Mouse (Mus musculus): Measurements from ENCODE around the gene Pnpla8. TPM values are rescaled to one million over a fixed set of nuclear protein-coding genes. Genes with fewer than 3 reads are reported as not detected.

Pnpla8 gene
- total and polyA plus RNA-seq, 2 experiments from 2014 or later, result 62.7 to 107 TPM

GRCm38 (mm10) chr12:44209824-44210752, 11.1 kb upstream of the Pnpla8 start, which contains the start of gene Dnajb9:
Dnajb9 (minus strand) TSS chr12:44210326.
- TF ChIP-seq CTCF (IDR thresholded peaks at IDR 0.05; ENCODE audit: low read depth), result peak; percentile 80
- H3K27ac ChIP-seq, result peak within 1 kb of the TSS; percentile 92
- no peaks in the 10 kb centered on the region; the same call in 1 of the 2 replicates for H3K36me3 ChIP-seq (ENCODE audit: insufficient read depth, low read length)
- no peaks in the 10 kb centered on the region for H3K4me1 ChIP-seq (ENCODE audit: insufficient read depth, low read length)
- H3K4me2 ChIP-seq (ENCODE audit: low read depth, low read length), result peak within 1 kb of the TSS; percentile 75
- ATAC-seq (peak; percentile 99), DNase-seq (ENCODE audit: low spot score) (peak; percentile 100)
- no peaks in the 10 kb centered on the region for H3K27me3 ChIP-seq (ENCODE audit: insufficient read depth, low read length)
- H3K9ac ChIP-seq (replicated peaks; ENCODE audit: low read length), result peak within 1 kb of the TSS; percentile 93
- peak within 1 kb of the TSS; percentile 98 for H3K4me3 ChIP-seq (ENCODE audit: low read length)
- H3K9me3 ChIP-seq (ENCODE audit: low read length), result no peaks in the 10 kb centered on the region
- WGBS, result under 1% methylated on average over 77 of the region's 77 CpGs

DNA sequence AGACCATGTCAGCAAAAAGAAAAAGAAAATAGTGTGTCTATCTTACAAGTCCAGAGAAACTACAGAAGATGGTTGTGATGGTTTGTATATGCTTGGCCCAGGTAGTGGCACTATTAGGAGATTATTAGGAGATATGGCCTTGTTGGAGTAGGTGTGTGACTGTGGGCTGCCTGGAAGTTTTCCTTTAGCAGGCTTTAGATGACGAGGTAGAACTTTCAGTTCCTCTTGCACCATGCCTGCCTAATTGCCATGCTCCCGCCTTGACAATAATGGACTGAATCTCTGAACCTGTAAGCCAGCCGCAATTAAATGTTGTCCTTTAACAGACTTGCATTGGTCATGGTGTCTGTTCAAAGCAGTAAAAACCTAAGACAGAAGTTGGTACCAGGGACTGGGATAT, 9.6 kb upstream of the Pnpla8 start:
- H3K9me3 ChIP-seq (ENCODE audit: low read length), result no peaks in the 10 kb centered on the region

GRCm38 (mm10) chr12:44221651-44222356, 634 bp downstream of the Pnpla8 start:
- no peak for TF ChIP-seq CTCF (IDR thresholded peaks at IDR 0.05; ENCODE audit: low read depth)
- no peaks in the 10 kb centered on the region for H3K4me1 ChIP-seq (ENCODE audit: insufficient read depth, low read length)
- H3K36me3 ChIP-seq (ENCODE audit: insufficient read depth, low read length), result no peaks in the 10 kb centered on the region
- H3K27ac ChIP-seq, result peak overlapping the region; percentile 32; the same call in 1 of the 2 replicates
- ATAC-seq, result peak; percentile 58; the same call in 1 of the 2 replicates
- WGBS, result 2% methylated on average over 81 of the region's 89 CpGs
- H3K27me3 ChIP-seq (ENCODE audit: insufficient read depth, low read length), result no peaks in the 10 kb centered on the region
- peak overlapping the region; percentile 76 for H3K4me2 ChIP-seq (ENCODE audit: low read depth, low read length)
- H3K9me3 ChIP-seq (ENCODE audit: low read length), result no peaks in the 10 kb centered on the region
- H3K9ac ChIP-seq (replicated peaks; ENCODE audit: low read length), result peak overlapping the region; percentile 77
- DNase-seq (ENCODE audit: low spot score), result peak; percentile 13
- H3K4me3 ChIP-seq (ENCODE audit: low read length), result peak overlapping the region; percentile 64

More for the DNA sequence above, 9.6 kb upstream of the Pnpla8 start:
- no peak for DNase-seq (ENCODE audit: low spot score)
- WGBS, result 94% methylated on average over 3 of the region's 3 CpGs
- no peaks in the 10 kb centered on the region for H3K4me1 ChIP-seq (ENCODE audit: insufficient read depth, low read length)
- no peaks in the 10 kb centered on the region for H3K36me3 ChIP-seq (ENCODE audit: insufficient read depth, low read length)
- no peak overlapping the region for H3K4me2 ChIP-seq (ENCODE audit: low read depth, low read length)
- no peak for ATAC-seq
- H3K4me3 ChIP-seq (ENCODE audit: low read length), result no peak overlapping the region
- TF ChIP-seq CTCF (IDR thresholded peaks at IDR 0.05; ENCODE audit: low read depth), result no peak
- H3K27ac ChIP-seq, result no peak overlapping the region
- H3K27me3 ChIP-seq (ENCODE audit: insufficient read depth, low read length), result no peaks in the 10 kb centered on the region
- no peak overlapping the region for H3K9ac ChIP-seq (replicated peaks; ENCODE audit: low read length)

DNA sequence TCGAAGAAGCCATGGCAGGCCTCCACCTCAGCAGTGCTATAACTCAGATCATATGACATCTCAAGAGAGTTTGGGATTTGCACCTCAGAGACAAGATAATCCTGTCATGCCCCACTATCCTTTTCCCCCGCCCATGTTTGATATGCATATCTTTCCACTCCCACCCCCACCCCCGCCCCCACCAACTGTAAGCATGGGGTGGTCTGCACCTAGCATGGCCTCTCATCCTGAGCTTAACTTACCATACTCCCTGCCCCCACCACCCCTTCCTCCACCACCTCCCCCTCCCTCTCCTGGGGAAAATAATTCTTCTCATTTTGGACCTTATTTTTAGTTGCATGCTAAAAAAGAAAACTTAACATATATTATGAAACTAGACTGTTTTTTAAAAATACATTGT, 1.9 kb downstream of the Pnpla8 start:
- H3K9me3 ChIP-seq (ENCODE audit: low read length), result no peaks in the 10 kb centered on the region
- H3K27me3 ChIP-seq (ENCODE audit: insufficient read depth, low read length), result no peaks in the 10 kb centered on the region
- no peak overlapping the region for H3K4me3 ChIP-seq (ENCODE audit: low read length)
- H3K9ac ChIP-seq (replicated peaks; ENCODE audit: low read length), result no peak overlapping the region
- no peak overlapping the region for H3K4me2 ChIP-seq (ENCODE audit: low read depth, low read length)
- DNase-seq (ENCODE audit: low spot score) (no peak), ATAC-seq (no peak)
- no peaks in the 10 kb centered on the region for H3K36me3 ChIP-seq (ENCODE audit: insufficient read depth, low read length)
- WGBS, result 82% methylated on average over 3 of the region's 3 CpGs
- no peak overlapping the region for H3K27ac ChIP-seq
- no peak for TF ChIP-seq CTCF (IDR thresholded peaks at IDR 0.05; ENCODE audit: low read depth)
- H3K4me1 ChIP-seq (ENCODE audit: insufficient read depth, low read length), result no peaks in the 10 kb centered on the region

DNA sequence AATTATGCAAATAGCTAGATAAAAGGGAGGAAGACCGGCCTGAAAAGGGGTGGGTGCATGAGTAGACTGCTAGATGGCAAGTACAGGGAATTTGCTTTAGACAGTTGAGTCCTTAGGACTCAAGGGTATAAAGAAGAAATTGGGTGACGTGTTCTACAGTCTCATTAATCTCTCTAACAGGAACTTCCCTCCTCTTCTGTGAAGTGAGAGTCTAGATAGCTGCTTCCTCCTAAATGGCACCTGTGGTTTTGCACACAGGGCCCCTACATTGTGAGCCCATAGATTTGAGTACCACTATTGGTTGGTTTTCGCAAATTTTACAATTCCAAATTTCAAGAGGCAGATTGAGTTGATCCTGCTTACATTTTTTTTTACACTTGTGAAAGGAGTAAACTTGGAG, 3.5 kb downstream of the Pnpla8 start:
- ATAC-seq (no peak), DNase-seq (ENCODE audit: low spot score) (no peak)
- Histone ChIP-seq H3K9me3 (ENCODE audit: low read length) (no peaks in the 10 kb centered on the region), H3K36me3 (ENCODE audit: insufficient read depth, low read length) (no peaks in the 10 kb centered on the region), H3K9ac (replicated peaks; ENCODE audit: low read length) (no peak overlapping the region), H3K4me1 (ENCODE audit: insufficient read depth, low read length) (no peaks in the 10 kb centered on the region), H3K27me3 (ENCODE audit: insufficient read depth, low read length) (no peaks in the 10 kb centered on the region), H3K4me2 (ENCODE audit: low read depth, low read length) (no peak overlapping the region), H3K27ac (no peak overlapping the region), H3K4me3 (ENCODE audit: low read length) (no peak overlapping the region)
- no peak for TF ChIP-seq CTCF (IDR thresholded peaks at IDR 0.05; ENCODE audit: low read depth)
- 74% methylated on average over 3 of the region's 3 CpGs for WGBS

GRCm38 (mm10) chr12:44241090-44241489, 19.9 kb downstream of the Pnpla8 start:
- no peaks in the 10 kb centered on the region for H3K27me3 ChIP-seq (ENCODE audit: insufficient read depth, low read length)
- no peak overlapping the region for H3K4me3 ChIP-seq (ENCODE audit: low read length)
- no peaks in the 10 kb centered on the region for H3K9me3 ChIP-seq (ENCODE audit: low read length)
- no peak for TF ChIP-seq CTCF (IDR thresholded peaks at IDR 0.05; ENCODE audit: low read depth)
- WGBS, result 71% methylated on average over 7 of the region's 7 CpGs
- no peak overlapping the region for H3K4me2 ChIP-seq (ENCODE audit: low read depth, low read length)
- H3K36me3 ChIP-seq (ENCODE audit: insufficient read depth, low read length), result no peaks in the 10 kb centered on the region
- no peak overlapping the region for H3K27ac ChIP-seq
- no peaks in the 10 kb centered on the region for H3K4me1 ChIP-seq (ENCODE audit: insufficient read depth, low read length)
- DNase-seq (ENCODE audit: low spot score), result no peak
- H3K9ac ChIP-seq (replicated peaks; ENCODE audit: low read length), result no peak overlapping the region
- ATAC-seq, result no peak

All from hindbrain, postnatal 0 days (tissue).